Comparison of ENCODE assay signal across 22 mouse cellular contexts in genomic region chr16:12083082-12083481, GRCm38 (mm10).
DNase-seq lines count a peak whose midpoint lies in the region; ATAC-seq lines count a peak whose summit lies in the region.
"Had no signal": no experiment of that assay in that cellular context is flagged by ENCODE, and none has a peak within 500 bp of the region (broad histone marks: within the 10 kb centered on the region; RNA-seq: fewer than 3 reads in every experiment).

No protein-coding gene starts in this region.

- no peaks in the 10 kb centered on the region for H3K9me3 ChIP-seq in heart, embryonic 12.5 days (replicated peaks)
- no peaks in the 10 kb centered on the region for H3K9me3 ChIP-seq in liver, embryonic 12.5 days (replicated peaks)
- H3K9me3 ChIP-seq: embryonic facial prominence, embryonic 13.5 days; embryonic facial prominence, embryonic 15.5 days; forebrain, embryonic 10.5 days; forebrain, embryonic 12.5 days had no signal

- no peaks in the 10 kb centered on the region for H3K36me3 ChIP-seq in heart, embryonic 12.5 days
- no peaks in the 10 kb centered on the region for H3K36me3 ChIP-seq in liver, embryonic 12.5 days
- H3K36me3 ChIP-seq: embryonic facial prominence, embryonic 13.5 days; embryonic facial prominence, embryonic 15.5 days; forebrain, embryonic 10.5 days; forebrain, embryonic 12.5 days had no signal

- no peak overlapping the region for H3K9ac ChIP-seq in heart, embryonic 12.5 days
- no peak overlapping the region for H3K9ac ChIP-seq in liver, embryonic 12.5 days
- H3K9ac ChIP-seq: embryonic facial prominence, embryonic 13.5 days; embryonic facial prominence, embryonic 15.5 days; forebrain, embryonic 12.5 days had no signal

- ATAC-seq in heart, embryonic 12.5 days (ENCODE audit: insufficient number of reproducible peaks, low FRiP score), result peak; percentile 69; the same call in 1 of the 2 replicates
- peak; percentile 40; the same call in 1 of the 2 replicates for ATAC-seq in liver, embryonic 12.5 days
- ATAC-seq: forebrain, embryonic 14.5 days; forebrain, embryonic 16.5 days had no signal

- no peak overlapping the region for H3K4me3 ChIP-seq in heart, embryonic 12.5 days
- H3K4me3 ChIP-seq in liver, embryonic 12.5 days, result no peak overlapping the region
- H3K4me3 ChIP-seq: embryonic facial prominence, embryonic 13.5 days; embryonic facial prominence, embryonic 15.5 days; erythroblast, embryonic 14.5 days; forebrain, embryonic 10.5 days; forebrain, embryonic 12.5 days had no signal

- H3K27me3 ChIP-seq in heart, embryonic 12.5 days (replicated peaks), result no peaks in the 10 kb centered on the region
- H3K27me3 ChIP-seq in liver, embryonic 12.5 days (replicated peaks), result no peaks in the 10 kb centered on the region
- H3K27me3 ChIP-seq: embryonic facial prominence, embryonic 13.5 days; embryonic facial prominence, embryonic 15.5 days; forebrain, embryonic 12.5 days had no signal

- intact Hi-C loops in heart, postnatal 14 days (cut with DNase I), result no loop called here

- WGBS in heart, embryonic 12.5 days, result 58% methylated on average over 2 of the region's 2 CpGs
- 48% methylated on average over 2 of the region's 2 CpGs for WGBS in liver, embryonic 12.5 days (ENCODE audit: insufficient replicate concordance)

- no peaks in the 10 kb centered on the region for H3K4me1 ChIP-seq in heart, embryonic 12.5 days (replicated peaks)
- H3K4me1 ChIP-seq in liver, embryonic 12.5 days, result peaks cover 8% of the 10 kb centered on the region; the same call in 1 of the 2 replicates
- H3K4me1 ChIP-seq: embryonic facial prominence, embryonic 13.5 days; embryonic facial prominence, embryonic 15.5 days; forebrain, embryonic 10.5 days; forebrain, embryonic 12.5 days had no signal

- H3K27ac ChIP-seq in heart, embryonic 12.5 days (ENCODE audit: poor library complexity, severe bottlenecking), result no peak overlapping the region
- H3K27ac ChIP-seq in liver, embryonic 12.5 days, result no peak overlapping the region
- H3K27ac ChIP-seq: embryonic facial prominence, embryonic 13.5 days; embryonic facial prominence, embryonic 15.5 days; forebrain, embryonic 10.5 days; forebrain, embryonic 12.5 days had no signal

- DNase-seq in heart, postnatal 14 days, result no peak
- no peak for DNase-seq in liver
- DNase-seq in urinary bladder, postnatal 36 days (ENCODE audit: low spot score in 2 of 2), result no peak
- DNase-seq: adrenal gland, adult 2 months; adrenal gland, postnatal 10 days; adrenal gland, postnatal 25 days; cerebellum, adult 11 months; cerebellum, adult 18-20 months; cerebellum, adult 8-10 months; cerebellum, adult 9-11 months; cerebellum, postnatal 14 days; cerebellum, postnatal 36 days; embryo, embryonic 11 days had no signal

- H3K4me2 ChIP-seq in heart, embryonic 12.5 days, result no peak overlapping the region
- no peak overlapping the region for H3K4me2 ChIP-seq in liver, embryonic 12.5 days
- H3K4me2 ChIP-seq: embryonic facial prominence, embryonic 13.5 days; embryonic facial prominence, embryonic 15.5 days; forebrain, embryonic 12.5 days had no signal
